Mouse (Mus musculus): ENCODE results near the gene Itgal. TPM values are rescaled to one million over a fixed set of nuclear protein-coding genes. Genes with fewer than 3 reads are reported as not detected.
"Not testable (repeated sequence)": the region's sequence is repeated elsewhere in the genome, so short reads cannot be mapped to it uniquely, and the experiment has no call there.

Gene Itgal
- polyA plus RNA-seq, 1 experiment, result 7.2 TPM

DNA sequence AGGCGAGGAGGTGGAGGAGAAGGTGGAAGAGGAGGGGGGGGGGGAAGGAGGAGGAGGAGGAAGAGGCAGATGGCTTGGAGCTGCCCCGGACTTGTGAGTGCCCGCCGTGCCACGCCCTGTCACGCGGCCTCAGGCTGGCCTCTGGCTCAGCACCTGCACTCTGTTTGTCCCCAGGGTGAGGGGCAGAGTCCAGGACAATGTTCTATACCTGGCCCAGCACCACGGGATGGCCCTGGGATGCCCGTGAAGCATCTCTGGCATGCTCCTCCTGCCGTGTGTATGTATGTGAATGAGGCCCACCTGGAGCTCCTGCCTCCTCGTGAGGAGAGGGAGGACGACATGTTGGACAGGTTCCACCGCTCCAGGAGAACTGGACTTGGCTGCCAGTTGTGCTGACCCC lies 65.4 kb downstream of the Itgal start:
- 34% methylated on average over 13 of the region's 13 CpGs for WGBS
- no peaks in the 10 kb centered on the region for H3K36me3 ChIP-seq (ENCODE audit: control insufficient read depth, insufficient read depth, low read length)

DNA sequence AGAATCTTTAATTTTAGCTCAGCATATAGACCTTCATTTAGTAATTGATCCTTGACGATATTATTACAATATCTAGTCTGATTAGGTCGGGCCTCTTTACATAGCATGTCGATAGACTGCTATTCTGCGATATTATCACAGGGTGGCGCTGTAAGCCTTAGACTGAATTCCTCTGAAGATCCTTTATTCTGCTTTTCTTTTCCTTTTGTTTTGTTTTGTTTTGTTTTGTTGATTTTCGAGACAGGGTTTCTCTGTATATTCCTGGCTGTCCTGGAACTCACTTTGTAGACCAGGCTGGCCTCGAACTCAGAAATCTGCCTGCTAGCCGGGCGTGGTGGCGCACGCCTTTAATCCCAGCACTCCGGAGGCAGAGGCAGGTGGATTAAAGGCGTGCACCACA lies 66.4 kb downstream of the Itgal start:
- not testable (repeated sequence) for H3K27ac ChIP-seq (ENCODE audit: insufficient read depth, low read depth, low read length)

More for the DNA sequence above, 65.4 kb downstream of the Itgal start:
- no peaks in the 10 kb centered on the region for H3K4me1 ChIP-seq (ENCODE audit: control insufficient read depth, insufficient read depth, low read length)
- no peak overlapping the region for H3K4me3 ChIP-seq (ENCODE audit: insufficient read depth, low read depth, low read length)
- TF ChIP-seq CTCF (conservative IDR thresholded peaks at IDR 0.05; ENCODE audit: insufficient read depth, insufficient read length, low read depth, low read length), result no peak
- no peak for TF ChIP-seq POLR2A (IDR thresholded peaks at IDR 0.05; ENCODE audit: low read depth, low read length)
- H3K27me3 ChIP-seq (replicated peaks; ENCODE audit: control insufficient read depth, insufficient read depth, low read length), result no peaks in the 10 kb centered on the region
- peak; percentile 82 for DNase-seq
- no peak overlapping the region for H3K27ac ChIP-seq (ENCODE audit: insufficient read depth, low read depth, low read length)

GRCm38 (mm10) chr7:127363475-127363921 lies 67.4 kb downstream of the Itgal start:
- no peak for TF ChIP-seq CTCF (conservative IDR thresholded peaks at IDR 0.05; ENCODE audit: insufficient read depth, insufficient read length, low read depth, low read length)
- TF ChIP-seq POLR2A (IDR thresholded peaks at IDR 0.05; ENCODE audit: low read depth, low read length), result no peak
- DNase-seq, result peak; percentile 54

More for the DNA sequence above, 66.4 kb downstream of the Itgal start:
- peak; percentile 27 for TF ChIP-seq CTCF (conservative IDR thresholded peaks at IDR 0.05; ENCODE audit: insufficient read depth, insufficient read length, low read depth, low read length)
- not testable (repeated sequence) for H3K36me3 ChIP-seq (ENCODE audit: control insufficient read depth, insufficient read depth, low read length); H3K27me3 ChIP-seq (replicated peaks; ENCODE audit: control insufficient read depth, insufficient read depth, low read length); H3K4me1 ChIP-seq (ENCODE audit: control insufficient read depth, insufficient read depth, low read length)
- 17% methylated on average over 13 of the region's 13 CpGs for WGBS
- H3K4me3 ChIP-seq (ENCODE audit: insufficient read depth, low read depth, low read length), result peak overlapping the region; percentile 44; the same call in 1 of the 2 replicates
- peak; percentile 62 for DNase-seq

GRCm38 (mm10) chr7:127364166-127364565 lies 68.1 kb downstream of the Itgal start:
- WGBS, result 73% methylated on average over 4 of the region's 4 CpGs
- Histone ChIP-seq H3K27me3 (replicated peaks; ENCODE audit: control insufficient read depth, insufficient read depth, low read length) (no peaks in the 10 kb centered on the region), H3K36me3 (ENCODE audit: control insufficient read depth, insufficient read depth, low read length) (no peaks in the 10 kb centered on the region), H3K4me1 (ENCODE audit: control insufficient read depth, insufficient read depth, low read length) (no peaks in the 10 kb centered on the region), H3K27ac (ENCODE audit: insufficient read depth, low read depth, low read length) (no peak overlapping the region), H3K4me3 (ENCODE audit: insufficient read depth, low read depth, low read length) (peak overlapping the region; percentile 11; the same call in 1 of the 2 replicates)
- DNase-seq, result peak; percentile 38
- TF ChIP-seq CTCF (conservative IDR thresholded peaks at IDR 0.05; ENCODE audit: insufficient read depth, insufficient read length, low read depth, low read length) (no peak), POLR2A (IDR thresholded peaks at IDR 0.05; ENCODE audit: low read depth, low read length) (no peak)

More at GRCm38 (mm10) chr7:127363475-127363921, 67.4 kb downstream of the Itgal start:
- WGBS, result 9% methylated on average over 24 of the region's 24 CpGs
- no peaks in the 10 kb centered on the region for H3K27me3 ChIP-seq (replicated peaks; ENCODE audit: control insufficient read depth, insufficient read depth, low read length)
- H3K36me3 ChIP-seq (ENCODE audit: control insufficient read depth, insufficient read depth, low read length), result no peaks in the 10 kb centered on the region
- H3K27ac ChIP-seq (ENCODE audit: insufficient read depth, low read depth, low read length), result no peak overlapping the region
- peak overlapping the region; percentile 45 for H3K4me3 ChIP-seq (ENCODE audit: insufficient read depth, low read depth, low read length)
- no peaks in the 10 kb centered on the region for H3K4me1 ChIP-seq (ENCODE audit: control insufficient read depth, insufficient read depth, low read length)

DNA sequence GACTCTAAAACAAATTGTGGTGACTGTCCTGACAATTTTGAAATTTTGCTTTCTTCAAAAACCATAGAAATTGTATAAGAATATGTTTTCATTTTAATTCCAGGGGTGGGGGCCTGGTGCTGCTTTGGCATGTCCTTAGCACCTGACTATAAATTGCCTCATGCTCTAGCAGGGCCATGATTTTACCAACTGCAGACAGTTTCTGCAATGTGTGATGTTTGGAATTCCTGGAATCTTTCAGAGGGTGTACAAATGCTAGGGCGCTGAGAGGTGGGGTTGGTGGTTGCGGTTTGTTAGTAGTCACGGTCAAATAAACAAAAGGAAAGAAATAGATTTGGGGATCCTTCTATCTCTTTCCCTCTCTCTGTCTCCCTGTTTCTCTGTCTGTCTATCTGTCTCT lies 70.2 kb downstream of the Itgal start:
- TF ChIP-seq POLR2A (IDR thresholded peaks at IDR 0.05; ENCODE audit: low read depth, low read length), result no peak
- no peak for TF ChIP-seq CTCF (conservative IDR thresholded peaks at IDR 0.05; ENCODE audit: insufficient read depth, insufficient read length, low read depth, low read length)
- Histone ChIP-seq H3K27me3 (replicated peaks; ENCODE audit: control insufficient read depth, insufficient read depth, low read length) (no peaks in the 10 kb centered on the region), H3K36me3 (ENCODE audit: control insufficient read depth, insufficient read depth, low read length) (no peaks in the 10 kb centered on the region), H3K4me3 (ENCODE audit: insufficient read depth, low read depth, low read length) (no peak overlapping the region), H3K27ac (ENCODE audit: insufficient read depth, low read depth, low read length) (no peak overlapping the region), H3K4me1 (ENCODE audit: control insufficient read depth, insufficient read depth, low read length) (no peaks in the 10 kb centered on the region)
- no peak for DNase-seq
- WGBS, result 67% methylated on average over 3 of the region's 3 CpGs

GRCm38 (mm10) chr7:127371213-127371612 lies 75.2 kb downstream of the Itgal start:
- H3K4me3 ChIP-seq (ENCODE audit: insufficient read depth, low read depth, low read length), result no peak overlapping the region
- H3K27ac ChIP-seq (ENCODE audit: insufficient read depth, low read depth, low read length), result no peak overlapping the region
- no peaks in the 10 kb centered on the region for H3K36me3 ChIP-seq (ENCODE audit: control insufficient read depth, insufficient read depth, low read length)
- TF ChIP-seq POLR2A (IDR thresholded peaks at IDR 0.05; ENCODE audit: low read depth, low read length) (no peak), CTCF (conservative IDR thresholded peaks at IDR 0.05; ENCODE audit: insufficient read depth, insufficient read length, low read depth, low read length) (no peak)
- WGBS, result 87% methylated on average over 2 of the region's 2 CpGs
- DNase-seq, result no peak
- H3K4me1 ChIP-seq (ENCODE audit: control insufficient read depth, insufficient read depth, low read length), result no peaks in the 10 kb centered on the region
- no peaks in the 10 kb centered on the region for H3K27me3 ChIP-seq (replicated peaks; ENCODE audit: control insufficient read depth, insufficient read depth, low read length)

GRCm38 (mm10) chr7:127371870-127372269 lies 75.8 kb downstream of the Itgal start:
- peak; percentile 33; the same call in 1 of the 2 replicates for TF ChIP-seq CTCF (conservative IDR thresholded peaks at IDR 0.05; ENCODE audit: insufficient read depth, insufficient read length, low read depth, low read length)
- H3K27ac ChIP-seq (ENCODE audit: insufficient read depth, low read depth, low read length); H3K4me3 ChIP-seq (ENCODE audit: insufficient read depth, low read depth, low read length); H3K4me1 ChIP-seq (ENCODE audit: control insufficient read depth, insufficient read depth, low read length); H3K36me3 ChIP-seq (ENCODE audit: control insufficient read depth, insufficient read depth, low read length); H3K27me3 ChIP-seq (replicated peaks; ENCODE audit: control insufficient read depth, insufficient read depth, low read length): not testable (repeated sequence)
- peak; percentile 25 for DNase-seq
- 87% methylated on average over 3 of the region's 3 CpGs for WGBS

All from kidney, adult 2 months (tissue).